Mouse (Mus musculus) thymus, postnatal 25 days (tissue): ENCODE measurements around the gene Gtf3a.

Experiments
- DNase-seq: peaks from one replicate; pipeline ENCODE4 v3.0.0; 2022

Gtf3a gene

GRCm38 (mm10) chr5:146987588-146987987, 39.1 kb downstream of the Gtf3a start:
- no peak for DNase-seq

GRCm38 (mm10) chr5:146989051-146989450, 40.6 kb downstream of the Gtf3a start:
- DNase-seq, result no peak

GRCm38 (mm10) chr5:146993509-146993908, 45.1 kb downstream of the Gtf3a start:
- DNase-seq, result no peak

GRCm38 (mm10) chr5:146994973-146995372, 46.5 kb downstream of the Gtf3a start:
- DNase-seq, result no peak

DNA sequence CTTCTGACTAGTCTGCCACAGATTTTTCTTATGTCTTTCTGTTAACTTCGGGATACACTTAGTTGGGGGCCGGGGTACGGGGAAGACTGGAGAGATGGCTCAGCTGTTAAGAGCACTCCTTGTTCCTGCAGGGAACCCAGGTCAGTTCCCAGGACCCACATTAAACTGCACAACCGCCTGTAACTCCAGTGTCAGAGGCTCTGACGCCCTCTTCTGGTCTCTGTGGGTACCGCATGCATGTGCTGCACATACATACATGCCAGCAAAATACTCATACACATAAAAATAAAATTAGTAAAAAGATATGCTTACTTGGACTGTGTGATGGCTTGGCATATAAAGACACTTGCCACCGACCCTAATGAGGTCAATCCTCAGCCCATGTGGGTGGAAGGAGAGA, 48.4 kb downstream of the Gtf3a start:
- DNase-seq, result no peak

- DNase-seq, result no peak
These were observed 50.3 kb downstream of the Gtf3a start for GRCm38 (mm10) chr5:146998802-146999201.

DNA sequence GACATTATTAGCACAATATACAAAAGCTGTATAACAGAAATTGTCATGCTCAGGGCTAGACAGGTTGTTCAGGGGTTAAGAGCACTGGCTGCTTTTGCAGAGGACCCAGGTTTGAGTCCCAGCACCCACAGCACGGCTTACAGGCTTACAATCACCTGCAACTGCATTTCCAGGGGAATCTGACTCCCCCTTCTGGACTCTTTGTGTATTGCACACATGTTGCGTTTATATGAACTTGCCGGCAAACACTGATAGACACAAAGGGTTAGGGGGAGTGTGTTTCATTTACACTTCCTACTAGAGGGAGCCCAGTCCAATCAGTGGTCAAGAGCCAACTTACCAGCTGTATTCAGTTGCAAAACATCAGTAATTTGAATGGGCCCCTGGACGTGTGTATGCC, 52.9 kb downstream of the Gtf3a start:
- DNase-seq, result no peak

DNA sequence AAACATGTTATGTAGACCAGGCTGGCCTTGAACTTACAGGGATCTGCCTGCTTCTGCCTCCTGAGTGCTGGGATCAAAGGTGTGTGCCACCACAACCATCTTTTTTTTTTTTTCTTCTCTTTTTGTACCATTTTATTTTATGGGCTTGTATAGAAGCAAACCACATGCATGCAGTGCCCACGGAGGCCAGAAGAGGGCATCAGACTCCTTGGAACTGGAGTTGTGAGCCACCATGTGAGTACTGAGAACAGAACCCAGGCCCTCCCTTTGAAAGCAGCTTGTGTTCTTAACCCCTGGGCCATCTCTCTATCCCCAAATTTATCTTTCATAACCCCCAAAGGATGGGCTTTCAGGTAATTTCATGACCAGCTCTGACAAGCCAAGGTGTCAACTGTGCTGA, 54.8 kb downstream of the Gtf3a start:
- DNase-seq, result no peak
